Mouse (Mus musculus) G1E-ER4 (cell line): ENCODE results near the gene Galnt11. TPM values are rescaled to one million over a fixed set of nuclear protein-coding genes. Genes with fewer than 3 reads are reported as not detected.

ENCODE experiments used
- GATA1 ChIP-seq: IDR thresholded peaks from one replicate; pipeline ENCODE4 v1.8.0; 2012; ENCODE audit warnings: low read length, inconsistent platforms
- polyA plus RNA-seq: library from polyadenylated mRNA; stranded (reverse); fragments of >175 nt; gene quantifications from 2 replicates; pipeline ENCODE4 v1.2.3, GENCODE M21; 2012

Galnt11 gene
- polyA plus RNA-seq, 1 experiment: not detected

GRCm38 (mm10) chr5:25252825-25253544, 31.3 kb downstream of the Galnt11 start:
- TF ChIP-seq GATA1: no peak

- no peak for TF ChIP-seq GATA1
These were observed 32.8 kb downstream of the Galnt11 start for GRCm38 (mm10) chr5:25254491-25254890.

GRCm38 (mm10) chr5:25256686-25257085, 35.0 kb downstream of the Galnt11 start:
- no peak for TF ChIP-seq GATA1

- no peak for TF ChIP-seq GATA1
These were observed 39.7 kb downstream of the Galnt11 start for GRCm38 (mm10) chr5:25261452-25261851.

- no peak for TF ChIP-seq GATA1
These were observed 40.6 kb downstream of the Galnt11 start for GRCm38 (mm10) chr5:25262266-25262665.

- no peak for TF ChIP-seq GATA1
These were observed 46.7 kb downstream of the Galnt11 start for GRCm38 (mm10) chr5:25268258-25268888.

- TF ChIP-seq GATA1: no peak
These were observed 53.9 kb downstream of the Galnt11 start for GRCm38 (mm10) chr5:25275629-25276028.

GRCm38 (mm10) chr5:25276365-25276764, 54.7 kb downstream of the Galnt11 start:
- no peak for TF ChIP-seq GATA1

GRCm38 (mm10) chr5:25283988-25284387, 62.3 kb downstream of the Galnt11 start:
- no peak for TF ChIP-seq GATA1

- no peak for TF ChIP-seq GATA1
These were observed 75.1 kb downstream of the Galnt11 start for GRCm38 (mm10) chr5:25296830-25297229.

- TF ChIP-seq GATA1: no peak
These were observed 88.5 kb downstream of the Galnt11 start for GRCm38 (mm10) chr5:25310226-25310625.

- TF ChIP-seq GATA1: no peak
These were observed 92.2 kb downstream of the Galnt11 start for GRCm38 (mm10) chr5:25313881-25314280.

Other genes with a start within 250 kb of the Galnt11 start
- not detected in 2 replicates for gene Prkag2, start 121.3 kb upstream of the Galnt11 start, polyA plus RNA-seq
- not detected in 2 replicates for gene Galntl5, start 40.4 kb upstream of the Galnt11 start, polyA plus RNA-seq
- not detected in 2 replicates for gene E130116L18Rik, start 1.2 kb downstream of the Galnt11 start, polyA plus RNA-seq